Mouse (Mus musculus): ENCODE data around the gene Cpsf4. TPM values are rescaled to one million over a fixed set of nuclear protein-coding genes. Genes with fewer than 3 reads are reported as not detected.
"Not testable (repeated sequence)": the region's sequence is repeated elsewhere in the genome, so short reads cannot be mapped to it uniquely, and the experiment has no call there.

Cpsf4 gene
- polyA plus RNA-seq, 1 experiment from 2014 or later: 27.4 TPM

- ATAC-seq (ENCODE audit: extremely low read depth, insufficient number of reproducible peaks, low FRiP score, low TSS enrichment): no peak
- Histone ChIP-seq H3K27me3 (replicated peaks) (no peaks in the 10 kb centered on the region), H3K36me3 (peaks cover 48% of the 10 kb centered on the region), H3K4me1 (no peaks in the 10 kb centered on the region), H3K27ac (replicated peaks) (no peak overlapping the region), H3K9ac (no peak overlapping the region), H3K4me3 (no peak overlapping the region), H3K9me3 (no peaks in the 10 kb centered on the region), H3K4me2 (no peak overlapping the region)
- WGBS: 84% methylated on average over 5 of the region's 5 CpGs
Observed at GRCm38 (mm10) chr5:145222840-145223239, 55.8 kb downstream of the Cpsf4 start.

GRCm38 (mm10) chr5:145223395-145223794, 56.4 kb downstream of the Cpsf4 start:
- no peak overlapping the region for H3K4me3 ChIP-seq
- H3K27me3 ChIP-seq (replicated peaks): no peaks in the 10 kb centered on the region
- no peaks in the 10 kb centered on the region for H3K4me1 ChIP-seq
- H3K9ac ChIP-seq: no peak overlapping the region
- no peak for ATAC-seq (ENCODE audit: extremely low read depth, insufficient number of reproducible peaks, low FRiP score, low TSS enrichment)
- 71% methylated on average over 12 of the region's 12 CpGs for WGBS
- H3K27ac ChIP-seq (replicated peaks): no peak overlapping the region
- H3K36me3 ChIP-seq: peaks cover 42% of the 10 kb centered on the region
- no peaks in the 10 kb centered on the region for H3K9me3 ChIP-seq
- no peak overlapping the region for H3K4me2 ChIP-seq

GRCm38 (mm10) chr5:145226453-145226852, 59.4 kb downstream of the Cpsf4 start:
- Histone ChIP-seq H3K4me3 (no peak overlapping the region), H3K36me3 (peaks cover 12% of the 10 kb centered on the region), H3K4me2 (no peak overlapping the region), H3K9me3 (no peaks in the 10 kb centered on the region), H3K27me3 (replicated peaks) (no peaks in the 10 kb centered on the region), H3K27ac (replicated peaks) (no peak overlapping the region), H3K4me1 (peaks cover 7% of the 10 kb centered on the region; the same call in 1 of the 2 replicates), H3K9ac (no peak overlapping the region)
- 59% methylated on average over 2 of the region's 2 CpGs for WGBS
- ATAC-seq (ENCODE audit: extremely low read depth, insufficient number of reproducible peaks, low FRiP score, low TSS enrichment): no peak

GRCm38 (mm10) chr5:145229283-145229682, 62.3 kb downstream of the Cpsf4 start:
- H3K27me3 ChIP-seq (replicated peaks); H3K9ac ChIP-seq; H3K9me3 ChIP-seq; ATAC-seq (ENCODE audit: extremely low read depth, insufficient number of reproducible peaks, low FRiP score, low TSS enrichment); H3K27ac ChIP-seq (replicated peaks); H3K4me3 ChIP-seq; H3K4me2 ChIP-seq: not testable (repeated sequence)
- Histone ChIP-seq H3K36me3 (peaks cover 10% of the 10 kb centered on the region), H3K4me1 (peaks cover 21% of the 10 kb centered on the region)
- 81% methylated on average over 6 of the region's 6 CpGs for WGBS

- no peaks in the 10 kb centered on the region for H3K27me3 ChIP-seq (replicated peaks)
- H3K27ac ChIP-seq (replicated peaks): peak overlapping the region; percentile 96
- H3K36me3 ChIP-seq: peaks cover 24% of the 10 kb centered on the region
- H3K4me2 ChIP-seq: peak overlapping the region; percentile 85
- H3K4me1 ChIP-seq: peaks cover 21% of the 10 kb centered on the region
- H3K9me3 ChIP-seq: no peaks in the 10 kb centered on the region
- ATAC-seq (ENCODE audit: extremely low read depth, insufficient number of reproducible peaks, low FRiP score, low TSS enrichment): no peak
- H3K4me3 ChIP-seq: peak overlapping the region; percentile 99
- 90% methylated on average over 4 of the region's 4 CpGs for WGBS
- peak overlapping the region; percentile 100; the same call in 1 of the 2 replicates for H3K9ac ChIP-seq
Observed at GRCm38 (mm10) chr5:145230641-145231040, 63.6 kb downstream of the Cpsf4 start.

- Histone ChIP-seq H3K9me3 (no peaks in the 10 kb centered on the region), H3K4me1 (peaks cover 21% of the 10 kb centered on the region), H3K27me3 (replicated peaks) (no peaks in the 10 kb centered on the region), H3K27ac (replicated peaks) (peak within 1 kb of the TSS; percentile 96), H3K4me2 (peak within 1 kb of the TSS; percentile 85), H3K9ac (peak within 1 kb of the TSS; percentile 100), H3K36me3 (peaks cover 31% of the 10 kb centered on the region), H3K4me3 (peak within 1 kb of the TSS; percentile 99)
- peak; percentile 95 for ATAC-seq (ENCODE audit: extremely low read depth, insufficient number of reproducible peaks, low FRiP score, low TSS enrichment)
- WGBS: under 1% methylated on average over 42 of the region's 42 CpGs
Observed at GRCm38 (mm10) chr5:145231367-145231871, 64.4 kb downstream of the Cpsf4 start, which contains the start of gene Zfp655. Gene Zfp655 (plus strand): TSS chr5:145231715.

Other genes starting within 250 kb of the Cpsf4 start
- 12.1 and 12.4 TPM in 2 replicates for gene Smurf1, start 201.4 kb upstream of the Cpsf4 start, polyA plus RNA-seq (2015; fragmentation: Nextera tagmentation; extraction: Ambion mirVana)
- not detected in 2 replicates for gene Gm4871, start 134.5 kb upstream of the Cpsf4 start, polyA plus RNA-seq (2015; fragmentation: Nextera tagmentation; extraction: Ambion mirVana)
- not detected in 2 replicates for gene 1700018F24Rik, start 124.2 kb upstream of the Cpsf4 start, polyA plus RNA-seq (2015; fragmentation: Nextera tagmentation; extraction: Ambion mirVana)
- gene Arpc1a, start 83.4 kb upstream of the Cpsf4 start, polyA plus RNA-seq (2015; fragmentation: Nextera tagmentation; extraction: Ambion mirVana): 92.3 and 99.2 TPM in 2 replicates
- not detected in 2 replicates for gene Kpna7, start 83.2 kb upstream of the Cpsf4 start, polyA plus RNA-seq (2015; fragmentation: Nextera tagmentation; extraction: Ambion mirVana)
- 221 and 234 TPM in 2 replicates for gene Arpc1b, start 53.0 kb upstream of the Cpsf4 start, polyA plus RNA-seq (2015; fragmentation: Nextera tagmentation; extraction: Ambion mirVana)
- gene Pdap1, start 27.0 kb upstream of the Cpsf4 start, polyA plus RNA-seq (2015; fragmentation: Nextera tagmentation; extraction: Ambion mirVana): 62.4 and 62.6 TPM in 2 replicates
- 135 and 150 TPM in 2 replicates for gene Bud31, start 26.9 kb upstream of the Cpsf4 start, polyA plus RNA-seq (2015; fragmentation: Nextera tagmentation; extraction: Ambion mirVana)
- 11.6 and 11.8 TPM in 2 replicates for gene Ptcd1, start 105 bp upstream of the Cpsf4 start, polyA plus RNA-seq (2015; fragmentation: Nextera tagmentation; extraction: Ambion mirVana)
- gene Atp5j2, start 24.8 kb downstream of the Cpsf4 start, polyA plus RNA-seq (2015; fragmentation: Nextera tagmentation; extraction: Ambion mirVana): 1,195 and 1,380 TPM in 2 replicates
- gene Zkscan14, start 34.7 kb downstream of the Cpsf4 start, polyA plus RNA-seq (2015; fragmentation: Nextera tagmentation; extraction: Ambion mirVana): 6.8 and 6.9 TPM in 2 replicates
- 9.5 and 10.9 TPM in 2 replicates for gene Zkscan5, start 37.3 kb downstream of the Cpsf4 start, polyA plus RNA-seq (2015; fragmentation: Nextera tagmentation; extraction: Ambion mirVana)
- gene Zfp655, start 64.5 kb downstream of the Cpsf4 start, polyA plus RNA-seq (2015; fragmentation: Nextera tagmentation; extraction: Ambion mirVana): 26.0 and 30.0 TPM in 2 replicates
- 0.32 and 0.48 TPM in 2 replicates for gene Zscan25, start 113.3 kb downstream of the Cpsf4 start, polyA plus RNA-seq (2015; fragmentation: Nextera tagmentation; extraction: Ambion mirVana)
- not detected in 2 replicates for gene Cyp3a57, start 178.1 kb downstream of the Cpsf4 start, polyA plus RNA-seq (2015; fragmentation: Nextera tagmentation; extraction: Ambion mirVana)